Mouse (Mus musculus) MEL (cell line): ENCODE measurements around the gene Rslcan18.
"Not testable (repeated sequence)": the region's sequence is repeated elsewhere in the genome, so short reads cannot be mapped to it uniquely, and the experiment has no call there.

Experiments
- TBP ChIP-seq: IDR thresholded peaks from 2 replicates; pipeline ENCODE4 v1.8.0; 2011; ENCODE audit warnings: low read depth, low read length, improper control_type of control experiment
- ZC3H11A ChIP-seq: IDR thresholded peaks from 2 replicates; pipeline ENCODE4 v1.6.1; 2012; ENCODE audit warnings: low read depth, mild to moderate bottlenecking, inconsistent platforms, low read length, improper control_type of control experiment

DNA sequence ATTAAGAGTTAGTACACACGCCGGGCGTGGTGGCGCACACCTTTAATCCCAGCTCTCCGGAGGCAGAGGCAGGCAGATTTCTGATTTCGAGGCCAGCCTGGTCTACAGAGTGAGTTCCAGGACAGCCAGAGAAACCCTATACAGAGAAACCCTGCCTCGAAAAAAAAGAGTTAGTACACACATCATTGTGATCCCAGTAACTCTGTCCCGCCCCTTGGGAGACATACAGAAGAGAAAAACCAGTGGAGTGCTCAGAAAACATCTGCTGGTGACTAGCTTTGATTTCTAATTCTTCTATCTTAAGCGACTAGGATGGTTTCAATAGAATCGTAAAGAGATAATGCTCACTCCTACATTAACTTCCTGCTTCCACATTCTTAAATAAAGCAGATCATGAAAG, 11.4 kb upstream of the Rslcan18 start:
- not testable (repeated sequence) for TF ChIP-seq TBP, ZC3H11A
